In the genomic region with DNA sequence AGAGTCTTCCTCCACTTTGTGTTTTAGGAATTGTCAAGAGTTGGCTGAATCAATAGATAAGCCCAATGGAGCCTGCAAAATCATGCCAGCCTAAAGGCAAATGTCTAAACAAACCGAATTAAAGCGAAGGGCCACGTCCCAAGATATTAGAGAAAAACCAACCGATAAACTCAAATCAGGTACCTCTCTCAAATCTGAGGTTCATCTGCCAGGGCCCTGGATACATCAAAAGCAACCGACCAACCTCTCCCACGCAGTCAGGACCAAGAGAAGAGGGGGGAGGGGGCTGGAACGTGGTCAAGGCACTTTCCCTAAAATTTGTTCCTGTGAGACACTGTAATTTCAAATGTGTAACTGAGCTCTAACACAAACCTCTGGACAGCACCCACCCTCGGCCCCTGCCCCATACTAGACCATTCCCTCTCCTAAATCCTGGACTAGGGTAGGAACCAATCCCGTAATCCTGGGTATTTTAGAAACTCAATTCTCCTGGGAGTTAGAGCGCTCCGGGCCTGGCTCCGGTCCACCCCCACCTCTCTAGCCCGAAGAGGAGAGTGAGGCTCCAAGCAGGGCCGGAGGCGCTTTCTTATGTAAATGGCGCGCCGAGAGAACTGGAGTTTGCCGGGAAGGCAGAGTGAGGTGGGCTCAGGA, we compare ENCODE assay signal across 8 mouse cellular contexts. TPM values are rescaled to one million over a fixed set of nuclear protein-coding genes. Genes with fewer than 3 reads are reported as not detected.
A peak's percentile ranks its signal among the peaks of the same experiment; 100 is the strongest.
DNase-seq lines count a peak whose midpoint lies in the region; ATAC-seq and TF ChIP-seq lines count a peak whose summit lies in the region.

No protein-coding gene starts in this region.

- no peaks in the 10 kb centered on the region for H3K27me3 ChIP-seq in liver, adult 2 months (ENCODE audit: control insufficient read depth, insufficient read depth, low read length)
- H3K27me3 ChIP-seq in forebrain, embryonic 16.5 days (replicated peaks; ENCODE audit: control insufficient read depth, insufficient read depth, low read length): 0 out of 2 replicates have a peak, but pooled peaks cover 6% of the 10 kb centered on the region
- H3K27me3 ChIP-seq in limb, embryonic 13.5 days: peaks cover 8% of the 10 kb centered on the region; the same call in 1 of the 2 replicates
- no peaks in the 10 kb centered on the region for H3K27me3 ChIP-seq in neural tube, embryonic 12.5 days (replicated peaks)

- ATAC-seq in forebrain, embryonic 16.5 days: peak; percentile 23; the same call in 1 of the 2 replicates
- no peak for ATAC-seq in limb, embryonic 13.5 days (ENCODE audit: low FRiP score, low read depth)
- 0 out of 2 replicates have a peak, but pooled peaks have one; percentile 15 for ATAC-seq in neural tube, embryonic 12.5 days (ENCODE audit: low FRiP score, low read depth)

- TF ChIP-seq POLR2A in liver, adult 2 months (IDR thresholded peaks at IDR 0.05; ENCODE audit: extremely low read depth, insufficient read depth, low read length): no peak

- H3K9ac ChIP-seq in liver, adult 2 months (ENCODE audit: low read depth, low read length): no peak overlapping the region; the same call in 1 of the 2 replicates
- peak overlapping the region; percentile 51 for H3K9ac ChIP-seq in forebrain, embryonic 16.5 days (replicated peaks; ENCODE audit: low read depth, low read length)
- peak overlapping the region; percentile 75 for H3K9ac ChIP-seq in limb, embryonic 13.5 days
- peak overlapping the region; percentile 55; the same call in 1 of the 2 replicates for H3K9ac ChIP-seq in neural tube, embryonic 12.5 days

- no peaks in the 10 kb centered on the region for H3K9me3 ChIP-seq in forebrain, embryonic 16.5 days (ENCODE audit: control insufficient read depth, low read length)
- no peaks in the 10 kb centered on the region for H3K9me3 ChIP-seq in limb, embryonic 13.5 days
- H3K9me3 ChIP-seq in neural tube, embryonic 12.5 days: no peaks in the 10 kb centered on the region

- H3K4me3 ChIP-seq in liver, adult 2 months (ENCODE audit: insufficient read depth, low read depth, low read length): peak overlapping the region; percentile 53
- H3K4me3 ChIP-seq in forebrain, embryonic 16.5 days (replicated peaks; ENCODE audit: low read length): peak overlapping the region; percentile 58
- H3K4me3 ChIP-seq in limb, embryonic 13.5 days: peak overlapping the region; percentile 67
- peak overlapping the region; percentile 55 for H3K4me3 ChIP-seq in neural tube, embryonic 12.5 days

- peak overlapping the region; percentile 98 for H3K4me2 ChIP-seq in forebrain, embryonic 16.5 days (ENCODE audit: low read length)
- H3K4me2 ChIP-seq in limb, embryonic 13.5 days (replicated peaks): peak overlapping the region; percentile 95
- H3K4me2 ChIP-seq in neural tube, embryonic 12.5 days (replicated peaks): peak overlapping the region; percentile 97

- 15% methylated on average over 19 of the region's 19 CpGs for WGBS in liver, adult 2 months
- WGBS in forebrain, embryonic 16.5 days: under 1% methylated on average over 19 of the region's 19 CpGs
- WGBS in limb, embryonic 13.5 days: 1% methylated on average over 19 of the region's 19 CpGs
- under 1% methylated on average over 19 of the region's 19 CpGs for WGBS in neural tube, embryonic 12.5 days

- TF ChIP-seq CTCF in liver, adult 2 months (IDR thresholded peaks at IDR 0.05; ENCODE audit: low read depth, low read length): no peak

- no peak overlapping the region for H3K27ac ChIP-seq in liver, adult 2 months (replicated peaks; ENCODE audit: insufficient read depth, low read depth, low read length)
- H3K27ac ChIP-seq in forebrain, embryonic 16.5 days (ENCODE audit: low read length): no peak overlapping the region
- H3K27ac ChIP-seq in limb, embryonic 13.5 days: peak overlapping the region; percentile 22; the same call in 1 of the 2 replicates
- H3K27ac ChIP-seq in neural tube, embryonic 12.5 days: no peak overlapping the region

- no peak for DNase-seq in liver, adult 2 months (ENCODE audit: extremely low read depth, low read depth, low spot score)
- DNase-seq in liver: no peak
- DNase-seq in ZHBTc4 (ENCODE audit: low read depth, low spot score): peak; percentile 96
- no peak for DNase-seq in right cerebral cortex, postnatal 36 days (ENCODE audit: low spot score in 2 of 2)
- DNase-seq in frontal cortex, postnatal 36 days (ENCODE audit: low spot score in 2 of 2): no peak

- no peaks in the 10 kb centered on the region for H3K36me3 ChIP-seq in liver, adult 2 months (ENCODE audit: control insufficient read depth, insufficient read depth, low read length)
- H3K36me3 ChIP-seq in forebrain, embryonic 16.5 days (ENCODE audit: control insufficient read depth, insufficient read depth): no peaks in the 10 kb centered on the region
- no peaks in the 10 kb centered on the region for H3K36me3 ChIP-seq in limb, embryonic 13.5 days
- no peaks in the 10 kb centered on the region for H3K36me3 ChIP-seq in neural tube, embryonic 12.5 days

- H3K79me2 ChIP-seq in liver, adult 2 months (ENCODE audit: control insufficient read depth, insufficient read depth, low read length): no peaks in the 10 kb centered on the region

- no peaks in the 10 kb centered on the region for H3K4me1 ChIP-seq in liver, adult 2 months (ENCODE audit: control insufficient read depth, insufficient read depth, low read length)
- H3K4me1 ChIP-seq in forebrain, embryonic 16.5 days (replicated peaks; ENCODE audit: control insufficient read depth, insufficient read depth, low read length): peaks cover 8% of the 10 kb centered on the region; the same call in 1 of the 2 replicates
- H3K4me1 ChIP-seq in limb, embryonic 13.5 days: peaks cover 21% of the 10 kb centered on the region
- peaks cover 9% of the 10 kb centered on the region for H3K4me1 ChIP-seq in neural tube, embryonic 12.5 days

RNA-seq across cellular contexts. Expression of gene Hk2, which starts 1.7 kb away (rescaled TPM):
- total RNA-seq in liver, adult 2 months (2014; rRNA removed): 1.0 and 1.3 TPM in 2 replicates
- polyA plus RNA-seq in liver, adult 2 months (2012; rRNA removed): 0.54 and 0.87 TPM in 2 replicates
- polyA plus RNA-seq in forebrain, embryonic 16.5 days (2015; fragmentation: Nextera tagmentation; extraction: Ambion mirVana): 4.8 and 5.2 TPM in 2 replicates
- 19.5 and 20.2 TPM in 2 replicates for polyA plus RNA-seq in limb, embryonic 13.5 days (2015; fragmentation: Nextera tagmentation; extraction: Ambion mirVana)
- 8.1 and 10.3 TPM in 2 replicates for polyA plus RNA-seq in neural tube, embryonic 12.5 days (2016; fragmentation: Nextera tagmentation; extraction: Ambion mirVana)
